Mouse (Mus musculus) heart, adult 18-20 months (tissue): ENCODE measurements around the gene Trim41. TPM values are rescaled to one million over a fixed set of nuclear protein-coding genes. Genes with fewer than 3 reads are reported as not detected.
A peak's percentile ranks its signal among the peaks of the same experiment; 100 is the strongest.
"Not testable (repeated sequence)": the region's sequence is repeated elsewhere in the genome, so short reads cannot be mapped to it uniquely, and the experiment has no call there.

Source experiments
- DNase-seq, 2 experiments: peaks; one replicate each; pipeline ENCODE4 v3.0.0; 2021 to 2022; ENCODE audit warnings: mixed read lengths in 1 of 2
- long read RNA-seq, 2 experiments: library from polyadenylated mRNA; stranded (forward); transcript quantifications; one replicate each; pipeline ENCODE4 v2.0.0; 2021
- total RNA-seq, 2 experiments: library from RNA; stranded (reverse); gene quantifications; 2 replicates each; pipeline ENCODE4 v1.2.3; 2021

Gene Trim41
- total RNA-seq: 10 to 100 TPM; 18.9 to 20.0 TPM
- long read RNA-seq, experiment 1, partial matches to known transcripts: 3 of 4 reads
- long read RNA-seq, experiment 1, other reads (novel, unspliced or antisense): 0 of 4 reads
- long read RNA-seq, experiment 2, partial matches to known transcripts: 2 of 2 reads
- long read RNA-seq, experiment 2, other reads (novel, unspliced or antisense): 0 of 2 reads

DNA sequence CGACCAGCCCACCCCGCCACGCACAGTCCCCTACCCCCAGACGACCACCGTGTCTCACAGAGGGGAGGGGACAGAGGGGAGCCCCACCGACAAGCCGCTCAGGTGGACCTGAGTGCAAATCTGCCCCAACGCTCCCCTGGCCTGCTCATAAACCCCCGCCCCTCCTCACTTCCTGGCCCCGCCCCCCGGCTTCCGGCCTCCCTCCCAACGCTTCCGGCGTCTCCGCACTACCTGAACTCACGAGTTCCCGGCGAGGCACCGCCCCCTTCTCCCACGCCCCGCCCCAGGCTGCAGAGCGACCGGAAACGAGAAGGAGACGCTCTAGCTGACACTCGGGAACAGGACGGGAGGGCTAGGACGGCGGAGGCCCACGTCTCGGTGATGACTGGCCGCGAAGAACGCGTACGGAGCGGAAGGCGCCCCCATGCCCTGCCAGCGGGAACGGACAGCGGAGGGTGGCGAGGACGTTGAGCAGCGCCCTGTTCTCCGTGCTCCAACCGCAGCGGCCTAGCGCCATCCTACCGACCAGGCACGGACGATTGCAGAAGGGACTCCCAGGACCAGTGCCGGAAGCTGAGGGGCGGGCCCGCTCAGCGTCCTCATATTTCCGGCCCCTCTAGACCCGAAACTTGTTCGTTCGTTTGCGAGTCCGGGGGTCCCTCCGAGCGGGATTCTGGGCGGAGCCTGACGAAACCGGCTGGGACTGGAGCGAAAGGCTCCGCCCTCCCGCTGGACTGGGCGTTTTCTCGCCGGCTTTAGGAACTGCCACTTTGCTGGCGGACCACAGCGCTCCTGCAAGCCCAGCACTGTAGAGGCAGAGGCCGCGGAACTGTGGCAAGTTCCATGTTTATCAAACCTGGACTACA, at the start of gene Trim41:
Gene Trim41 (minus strand): TSS at position 554 of the 866 bp plus-strand sequence.
- peak; percentile 99 for DNase-seq

- DNase-seq: no peak
Measured at GRCm38 (mm10) chr11:48866481-48866880, 49.3 kb upstream of the Trim41 start.

GRCm38 (mm10) chr11:48863808-48864207, 46.7 kb upstream of the Trim41 start:
- no peak for DNase-seq

- DNase-seq: no peak
Measured at GRCm38 (mm10) chr11:48862784-48863319, 45.7 kb upstream of the Trim41 start.

DNA sequence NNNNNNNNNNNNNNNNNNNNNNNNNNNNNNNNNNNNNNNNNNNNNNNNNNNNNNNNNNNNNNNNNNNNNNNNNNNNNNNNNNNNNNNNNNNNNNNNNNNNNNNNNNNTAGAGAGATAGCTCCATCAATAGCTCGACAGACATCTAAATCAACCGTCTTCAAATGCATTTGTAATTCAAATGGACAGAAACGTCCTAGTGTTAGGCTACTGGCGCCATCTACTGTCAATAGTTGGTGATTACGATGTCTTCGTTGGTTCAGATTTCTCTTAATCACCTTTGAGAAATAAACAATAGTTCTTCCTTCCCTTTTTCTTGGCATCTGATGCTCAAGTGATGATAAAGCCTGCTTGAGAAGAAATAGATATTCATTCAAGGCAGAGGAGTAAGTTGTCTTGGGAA, 41.9 kb upstream of the Trim41 start:
- peak; percentile 65 to 79 for DNase-seq

GRCm38 (mm10) chr11:48853474-48854180, 36.5 kb upstream of the Trim41 start:
- DNase-seq: peak; percentile 92 to 98

DNA sequence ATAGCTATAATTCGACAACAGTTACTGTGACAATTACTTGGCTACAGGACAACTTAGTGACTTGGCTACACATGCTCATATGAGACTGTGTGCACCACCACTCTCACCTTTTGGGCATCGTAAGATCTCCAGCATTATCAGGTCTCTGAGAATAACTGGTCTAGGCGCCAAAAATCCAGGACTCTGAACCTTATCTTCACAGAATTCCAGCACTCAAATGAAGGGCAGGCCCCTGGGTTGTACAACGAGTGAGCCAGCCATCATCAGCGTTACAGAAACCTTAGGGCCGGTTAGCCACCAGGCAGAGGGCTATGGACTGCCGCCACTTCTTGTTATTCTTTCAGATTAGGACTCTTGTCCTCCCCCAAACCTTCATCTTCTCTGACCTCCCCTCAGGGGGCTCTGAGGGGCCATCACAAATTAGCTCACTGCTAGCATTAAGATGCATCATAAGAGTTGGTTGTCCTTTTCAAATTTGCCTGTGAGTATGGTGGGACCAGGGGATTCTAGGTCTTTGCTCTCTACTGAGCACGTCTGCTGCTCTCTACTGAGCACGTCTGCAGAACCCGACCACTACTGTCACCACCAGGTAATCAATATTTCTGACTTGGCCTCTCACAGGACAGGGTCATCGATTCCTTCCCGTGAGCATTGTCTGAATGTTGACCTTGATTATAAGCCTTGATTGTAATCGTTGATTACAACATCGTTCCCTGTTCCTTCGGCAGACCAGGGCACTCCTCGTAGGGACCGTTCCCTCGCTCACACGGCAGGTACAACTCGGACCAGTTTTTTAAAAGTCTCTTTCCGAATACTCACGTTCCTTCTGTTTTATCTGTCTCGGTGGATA, 35.7 kb upstream of the Trim41 start:
- no peak for DNase-seq

GRCm38 (mm10) chr11:48852190-48852589, 35.0 kb upstream of the Trim41 start:
- no peak for DNase-seq

DNA sequence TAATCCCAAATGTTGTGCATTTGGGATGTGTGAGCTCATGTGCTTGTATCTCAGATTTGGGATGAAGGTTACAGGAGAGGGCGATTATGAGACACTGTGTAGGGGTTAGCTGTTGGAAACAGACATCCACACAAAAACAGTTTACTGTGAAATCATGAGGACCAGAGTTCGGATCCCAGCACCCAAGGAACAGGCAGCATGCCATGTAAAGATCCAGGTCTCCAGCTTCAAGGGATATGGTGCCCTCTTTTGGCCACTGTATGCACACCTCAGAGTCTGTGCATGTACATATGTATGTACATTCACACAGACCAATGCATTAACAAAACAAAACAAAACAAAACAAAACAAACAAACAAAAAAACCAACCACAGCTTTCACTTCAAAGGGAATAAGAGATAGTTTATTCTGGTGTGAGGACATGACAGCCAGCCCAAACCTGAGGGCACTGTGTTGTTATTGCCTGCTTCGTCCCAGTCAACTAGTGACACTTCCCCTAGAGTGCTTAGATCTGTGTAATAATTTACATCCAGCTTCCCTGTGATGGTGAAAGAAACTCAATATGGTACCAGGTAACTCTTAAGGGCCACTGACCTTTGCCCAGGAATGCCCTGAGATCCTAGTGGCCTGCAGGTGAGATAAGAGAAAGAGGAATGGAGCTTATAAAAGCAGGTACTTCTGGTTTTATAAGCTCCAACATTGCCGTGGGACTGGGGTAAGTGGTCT, 34.3 kb upstream of the Trim41 start:
- no peak for DNase-seq

DNA sequence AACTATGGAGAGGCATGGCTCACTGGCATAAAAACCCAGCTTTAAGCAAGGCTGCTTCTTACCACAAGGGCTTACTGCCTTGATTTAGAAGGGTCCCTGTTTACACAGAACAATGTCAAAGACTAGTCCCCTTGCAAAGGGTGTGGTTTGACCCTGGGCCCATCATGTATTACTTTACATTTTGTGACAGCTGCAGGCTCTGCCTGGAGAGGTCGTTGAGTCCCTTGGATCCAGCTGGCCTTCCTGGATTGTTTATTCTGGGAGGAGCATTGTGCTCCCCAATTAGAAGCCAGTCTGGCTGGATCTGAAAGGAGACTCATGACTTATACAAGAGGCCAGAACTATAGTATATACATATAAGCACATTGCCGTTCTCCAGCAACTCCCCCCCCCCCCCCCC, 33.1 kb upstream of the Trim41 start:
- no peak for DNase-seq

DNA sequence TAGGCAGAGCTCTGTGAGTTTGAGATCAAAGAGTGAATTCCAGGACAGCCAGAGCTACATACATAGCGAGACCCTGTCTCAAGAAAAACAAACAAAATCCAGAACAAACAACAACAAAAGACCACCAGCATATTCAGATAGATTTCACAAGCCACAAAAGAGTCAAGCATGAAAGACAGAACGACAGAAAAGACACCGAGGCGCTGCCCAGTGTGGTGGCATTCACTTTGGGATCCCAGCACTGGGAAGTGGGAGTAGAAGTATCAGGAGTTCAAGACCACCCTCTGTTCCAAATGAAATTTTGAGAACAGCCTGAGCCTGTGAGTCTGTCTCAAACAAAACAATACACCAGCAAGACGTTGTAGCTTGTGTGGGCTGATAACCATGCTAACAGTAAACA, 29.7 kb upstream of the Trim41 start:
- DNase-seq: no peak

DNA sequence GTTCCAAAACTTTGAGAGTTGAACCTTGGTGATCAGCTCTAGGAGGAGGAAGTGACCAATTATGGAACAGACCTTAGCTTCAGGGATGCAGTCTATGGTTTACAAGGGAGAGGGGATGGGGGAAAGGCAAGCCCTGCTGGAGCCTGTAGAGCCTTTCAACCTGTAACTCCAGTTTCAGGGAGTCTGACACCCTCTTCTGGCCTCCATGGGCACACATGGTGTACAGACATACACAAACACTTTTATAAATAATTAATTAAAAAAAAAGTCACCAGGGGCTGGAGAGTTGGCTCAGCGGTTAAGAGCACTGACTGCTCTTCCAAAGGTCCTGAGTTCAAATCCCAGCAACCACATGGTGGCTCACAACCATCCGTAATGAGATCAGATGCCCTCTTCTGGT, 29.2 kb upstream of the Trim41 start:
- DNase-seq: not testable (repeated sequence)

DNA sequence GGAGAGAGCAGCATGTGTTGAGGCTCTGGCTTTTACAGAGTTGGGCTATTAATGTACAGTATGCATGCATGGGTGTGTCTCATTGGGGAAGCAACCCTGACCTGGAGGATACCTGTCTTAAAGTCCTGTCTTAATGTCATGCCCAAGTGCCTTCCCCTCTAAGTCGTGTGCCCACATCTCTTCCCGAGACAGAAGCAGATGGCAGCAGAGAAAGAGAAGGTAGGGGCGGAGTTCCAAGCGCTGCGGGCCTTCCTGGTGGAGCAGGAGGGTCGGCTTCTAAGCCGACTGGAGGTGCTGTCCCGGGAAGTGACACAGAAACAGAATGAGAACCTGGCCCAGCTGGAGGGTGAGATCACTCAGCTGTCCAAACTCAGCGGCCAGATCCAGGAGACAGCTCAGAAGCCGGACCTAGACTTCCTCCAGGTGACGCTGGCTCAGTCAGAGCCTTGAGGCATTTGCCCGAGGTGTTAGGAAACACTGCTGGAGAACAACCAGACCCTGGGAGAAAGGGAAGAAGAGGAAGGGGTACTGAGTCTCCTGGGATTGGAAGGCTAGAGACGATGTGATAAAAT, 28.2 kb upstream of the Trim41 start:
- DNase-seq: no peak

- no peak for DNase-seq
Measured at GRCm38 (mm10) chr11:48844309-48844708, 27.2 kb upstream of the Trim41 start.

GRCm38 (mm10) chr11:48843202-48843601, 26.0 kb upstream of the Trim41 start:
- no peak for DNase-seq

DNA sequence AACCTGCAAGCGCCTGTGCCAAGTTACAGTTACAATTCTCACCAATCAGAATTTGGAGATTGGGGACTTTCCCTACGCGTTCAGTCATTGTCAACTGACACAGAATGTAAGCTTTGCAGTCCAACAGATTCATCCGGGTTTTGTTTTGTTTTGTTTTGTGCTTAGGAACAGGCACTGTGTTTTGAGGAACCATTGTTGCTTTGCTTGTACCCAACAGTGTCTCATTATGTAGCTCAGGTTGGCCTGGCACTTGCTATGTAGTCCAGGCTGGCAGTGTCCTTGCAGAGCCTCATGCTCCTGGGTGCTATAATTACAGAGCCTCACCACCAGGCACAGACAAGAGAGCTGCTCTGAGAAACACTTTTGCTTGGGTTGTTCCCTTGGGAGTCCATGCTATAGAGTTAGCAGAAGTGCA, 25.2 kb upstream of the Trim41 start:
- DNase-seq: no peak

DNA sequence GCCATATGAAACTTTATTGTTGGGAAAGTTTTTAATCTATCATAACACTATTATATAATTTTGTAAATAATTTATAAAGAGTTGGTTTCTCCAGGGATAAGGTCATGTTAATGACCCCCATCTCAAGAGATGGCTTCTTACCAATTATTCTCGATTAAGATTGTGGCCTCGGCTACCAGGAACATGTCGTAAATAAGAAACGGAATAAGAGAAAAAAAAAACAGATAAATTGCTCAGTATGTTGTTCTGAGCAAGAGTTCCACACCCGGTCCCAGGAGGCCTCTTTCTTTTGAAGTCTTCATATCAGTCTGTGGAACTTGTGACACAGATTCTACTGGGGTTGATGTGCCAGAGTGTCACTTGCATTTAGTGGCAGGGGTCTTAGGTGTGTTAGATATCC, 24.1 kb upstream of the Trim41 start:
- DNase-seq: no peak

- DNase-seq: no peak
Measured at GRCm38 (mm10) chr11:48840805-48841204, 23.7 kb upstream of the Trim41 start.

DNA sequence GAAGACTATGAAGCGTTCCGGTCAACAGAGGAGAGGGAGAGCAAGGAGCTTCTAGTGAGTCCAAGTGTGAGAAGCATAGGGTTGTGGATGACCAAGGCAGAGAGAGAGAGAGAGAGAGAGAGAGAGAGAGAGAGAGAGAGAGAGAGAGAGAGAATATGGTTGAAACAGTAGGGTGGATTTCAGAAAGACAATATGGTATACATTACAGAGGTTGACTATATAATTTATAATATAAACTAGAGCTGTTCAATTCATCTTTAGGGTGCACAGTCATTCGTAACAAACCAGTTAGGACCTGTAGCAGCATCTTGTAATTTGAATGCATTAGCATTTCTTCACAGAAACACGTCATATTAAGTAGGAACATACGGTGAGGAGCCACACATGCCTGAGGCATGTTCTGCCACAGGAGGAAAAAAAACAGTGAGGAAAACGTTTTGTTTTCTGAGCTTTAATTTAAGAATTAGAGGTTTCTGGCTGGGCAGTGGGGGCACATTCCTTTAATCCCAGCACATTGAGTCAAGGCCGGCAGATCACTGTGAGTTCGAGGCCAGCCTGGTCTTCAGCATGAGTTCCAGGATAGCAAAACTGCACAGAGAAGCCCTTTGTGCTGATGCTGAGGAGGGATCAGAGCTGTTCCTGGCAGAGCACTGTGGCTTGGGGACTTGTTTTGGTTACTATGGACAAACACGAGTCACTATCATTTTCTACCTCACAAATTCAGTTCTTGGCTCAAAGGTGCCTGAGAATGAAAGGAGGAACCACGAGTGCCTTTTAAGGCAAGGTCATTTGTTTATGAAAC, 21.9 kb upstream of the Trim41 start:
- DNase-seq: no peak
